Mouse (Mus musculus) C2C12 (cell line): ENCODE results near the gene Cyth1. TPM values are rescaled to one million over a fixed set of nuclear protein-coding genes. Genes with fewer than 3 reads are reported as not detected.
A peak's percentile ranks its signal among the peaks of the same experiment; 100 is the strongest.

Source experiments
- H3K27me3 ChIP-seq: one replicate; pipeline ENCODE4 v1.6.1; 2011; ENCODE audit not compliant: control insufficient read depth, insufficient read depth, insufficient read length
- H3K36me3 ChIP-seq: one replicate; pipeline ENCODE4 v1.6.1; 2011; ENCODE audit not compliant: control insufficient read depth, insufficient read depth
- H3K4me3 ChIP-seq: one replicate; pipeline ENCODE4 v1.5.1; 2011; ENCODE audit warnings: mild to moderate bottlenecking, control low read depth; ENCODE audit not compliant: poor library complexity, insufficient read depth, severe bottlenecking
- H3K79me2 ChIP-seq: one replicate; pipeline ENCODE4 v1.6.1; 2011; ENCODE audit not compliant: control insufficient read depth, insufficient read depth
- H3K79me3 ChIP-seq: one replicate; pipeline ENCODE4 v1.6.1; 2011; ENCODE audit warnings: low read depth, control low read depth
- H3ac ChIP-seq: one replicate; pipeline ENCODE3; 2011; ENCODE audit warnings: low read depth; ENCODE audit not compliant: control insufficient read depth, insufficient read length
- CEBPB ChIP-seq: IDR thresholded peaks from one replicate; pipeline ENCODE4 v1.6.1; 2011; ENCODE audit warnings: low read depth, mild to moderate bottlenecking, control low read depth, moderate library complexity
- CTCF ChIP-seq: IDR thresholded peaks from one replicate; pipeline ENCODE4 v1.5.1; 2011; ENCODE audit not compliant: control insufficient read depth, insufficient read depth, insufficient read length
- FOSL1 ChIP-seq: IDR thresholded peaks from one replicate; pipeline ENCODE4 v1.8.0; 2011; ENCODE audit warnings: mild to moderate bottlenecking, low read length; ENCODE audit not compliant: poor library complexity, insufficient read depth, severe bottlenecking
- MAX ChIP-seq: IDR thresholded peaks from one replicate; pipeline ENCODE4 v1.6.1; 2011; ENCODE audit warnings: mild to moderate bottlenecking, control low read depth
- MYOD1 ChIP-seq: IDR thresholded peaks from one replicate; pipeline ENCODE4 v1.6.1; 2011; ENCODE audit warnings: low read depth; ENCODE audit not compliant: control insufficient read depth, insufficient read length
- MYOG ChIP-seq: IDR thresholded peaks from one replicate; pipeline ENCODE4 v1.6.1; 2011; ENCODE audit not compliant: control insufficient read depth, insufficient read length; ENCODE audit errors: extremely low read depth
- USF1 ChIP-seq: IDR thresholded peaks from one replicate; pipeline ENCODE4 v1.6.1; 2011; ENCODE audit warnings: low read depth, mild to moderate bottlenecking, control low read depth, moderate library complexity
- polyA plus RNA-seq: library from polyadenylated mRNA; unstranded; fragments of >200 nt; fragmentation: generic; extraction: Trizol; gene quantifications from one replicate; pipeline ENCODE4 v1.2.1, GENCODE M21; 2012; ENCODE audit warnings: missing spikeins

Cyth1 gene
- polyA plus RNA-seq, 1 experiment: 7.9 TPM

DNA sequence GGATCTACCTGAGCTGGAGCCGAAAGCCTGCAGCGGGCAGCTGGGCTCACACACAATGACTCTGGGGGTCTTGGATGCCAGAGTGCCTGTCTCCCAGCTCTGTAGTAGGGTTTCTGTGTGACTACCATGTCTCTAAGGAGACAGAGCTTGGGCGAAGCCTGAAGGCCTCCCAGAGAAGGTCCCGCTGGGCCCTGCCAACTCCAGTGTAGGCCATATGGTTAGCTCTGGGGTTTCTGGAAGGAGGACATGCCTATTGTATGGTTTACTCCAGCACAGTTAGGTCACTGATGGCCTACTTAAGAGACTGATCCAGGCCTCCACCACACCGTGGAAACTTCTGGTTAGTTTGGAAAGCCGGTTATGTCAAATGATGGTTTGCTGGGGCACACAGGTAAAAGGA lies 110.0 kb downstream of the Cyth1 start:
- no peaks in the 10 kb centered on the region for H3K27me3 ChIP-seq

DNA sequence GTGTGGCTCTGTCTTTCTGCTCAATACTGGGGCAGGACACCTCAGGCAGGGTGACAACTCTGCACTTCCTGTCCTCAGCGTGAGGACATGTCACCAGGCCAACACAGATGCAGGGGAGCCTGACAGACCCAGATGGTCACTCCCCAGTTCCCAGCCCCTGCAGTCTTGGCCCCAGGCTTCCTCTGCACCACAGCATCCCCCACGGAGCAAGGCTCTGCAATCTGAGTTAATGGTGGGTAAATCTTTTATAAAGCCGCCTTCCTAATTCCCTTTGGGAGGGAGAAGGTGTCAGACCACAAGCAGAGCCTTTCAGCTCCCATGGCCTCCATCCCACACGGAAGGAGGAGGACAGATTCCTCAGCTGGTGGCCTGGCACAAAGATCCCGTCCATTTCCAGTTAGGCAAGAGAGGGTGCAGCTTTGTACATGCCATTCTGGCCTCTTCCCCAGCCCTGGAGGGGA lies 112.2 kb downstream of the Cyth1 start:
- Histone ChIP-seq H3K79me2 (no peaks in the 10 kb centered on the region), H3K4me3 (no peak overlapping the region), H3K27me3 (no peaks in the 10 kb centered on the region), H3K36me3 (no peaks in the 10 kb centered on the region), H3ac (no peak overlapping the region), H3K79me3 (no peaks in the 10 kb centered on the region)
- TF ChIP-seq MYOD1: no peak
- no peak for TF ChIP-seq FOSL1
- no peak for TF ChIP-seq USF1
- TF ChIP-seq MYOG: no peak
- no peak for TF ChIP-seq CTCF
- TF ChIP-seq CEBPB: no peak
- no peak for TF ChIP-seq MAX

More for the DNA sequence above, 110.0 kb downstream of the Cyth1 start:
- Histone ChIP-seq H3K36me3 (no peaks in the 10 kb centered on the region), H3ac (no peak overlapping the region), H3K79me2 (no peaks in the 10 kb centered on the region), H3K4me3 (no peak overlapping the region), H3K79me3 (no peaks in the 10 kb centered on the region)
- TF ChIP-seq CTCF (no peak), USF1 (no peak), MAX (no peak), MYOD1 (no peak), CEBPB (no peak), FOSL1 (no peak), MYOG (no peak)

- no peak overlapping the region for H3ac ChIP-seq
These were observed 113.1 kb downstream of the Cyth1 start for GRCm38 (mm10) chr11:118135271-118135670.

GRCm38 (mm10) chr11:118133752-118134169 lies 114.6 kb downstream of the Cyth1 start:
- Histone ChIP-seq H3K79me3 (no peaks in the 10 kb centered on the region), H3ac (no peak overlapping the region), H3K27me3 (no peaks in the 10 kb centered on the region), H3K79me2 (no peaks in the 10 kb centered on the region), H3K36me3 (no peaks in the 10 kb centered on the region), H3K4me3 (no peak overlapping the region)
- TF ChIP-seq MAX: no peak
- no peak for TF ChIP-seq FOSL1
- TF ChIP-seq MYOD1: no peak
- no peak for TF ChIP-seq USF1
- TF ChIP-seq CTCF: no peak
- no peak for TF ChIP-seq CEBPB
- TF ChIP-seq MYOG: no peak

More at GRCm38 (mm10) chr11:118135271-118135670, 113.1 kb downstream of the Cyth1 start:
- TF ChIP-seq CEBPB (no peak), MYOD1 (no peak), MAX (no peak), MYOG (no peak), FOSL1 (no peak)
- no peaks in the 10 kb centered on the region for H3K36me3 ChIP-seq
- H3K27me3 ChIP-seq: no peaks in the 10 kb centered on the region
- no peak overlapping the region for H3K4me3 ChIP-seq
- H3K79me2 ChIP-seq: no peaks in the 10 kb centered on the region
- no peaks in the 10 kb centered on the region for H3K79me3 ChIP-seq

DNA sequence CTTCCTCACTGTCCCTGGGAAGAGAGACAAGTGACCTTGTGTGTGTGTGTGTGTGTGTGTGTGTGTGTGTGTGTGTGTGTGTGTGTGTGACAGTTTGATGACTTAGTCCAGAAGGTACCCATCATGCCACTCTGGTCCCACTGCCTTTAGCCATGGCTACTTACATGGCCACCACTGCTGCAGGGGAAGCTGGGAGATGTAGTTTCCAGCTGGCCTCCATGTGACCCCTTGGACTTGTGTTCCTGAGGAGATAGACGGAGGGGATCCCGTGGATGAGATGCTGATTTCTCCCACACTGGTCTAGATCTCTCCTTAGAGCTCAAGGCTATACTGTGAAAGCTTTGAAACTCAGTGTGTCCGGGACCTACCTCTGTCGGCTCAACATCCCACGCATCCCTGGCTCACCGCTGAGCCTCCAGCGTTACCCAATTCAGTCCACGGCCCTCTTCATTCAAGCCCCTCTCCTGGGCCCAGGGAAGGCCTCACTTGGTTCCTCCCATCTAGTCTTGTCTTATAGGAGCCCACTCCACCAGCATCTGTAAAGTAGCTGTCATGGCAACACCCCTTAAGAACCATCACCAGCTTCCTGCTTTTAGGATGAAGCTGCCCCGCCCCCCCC lies 115.2 kb downstream of the Cyth1 start:
- no peak for TF ChIP-seq MYOG
- peak; percentile 54 for TF ChIP-seq USF1
- Histone ChIP-seq H3K27me3 (no peaks in the 10 kb centered on the region), H3K79me2 (no peaks in the 10 kb centered on the region), H3K4me3 (no peak overlapping the region), H3K36me3 (no peaks in the 10 kb centered on the region), H3K79me3 (no peaks in the 10 kb centered on the region), H3ac (no peak overlapping the region)

GRCm38 (mm10) chr11:118132136-118132535 lies 116.3 kb downstream of the Cyth1 start:
- Histone ChIP-seq H3K79me2 (no peaks in the 10 kb centered on the region), H3K79me3 (no peaks in the 10 kb centered on the region), H3K36me3 (no peaks in the 10 kb centered on the region), H3K4me3 (no peak overlapping the region), H3ac (no peak overlapping the region), H3K27me3 (no peaks in the 10 kb centered on the region)
- no peak for TF ChIP-seq USF1
- no peak for TF ChIP-seq MYOD1
- TF ChIP-seq CTCF: no peak
- TF ChIP-seq CEBPB: no peak
- no peak for TF ChIP-seq MYOG
- no peak for TF ChIP-seq MAX
